Mouse (Mus musculus): ENCODE results near the gene Olfr1367. TPM values are rescaled to one million over a fixed set of nuclear protein-coding genes. Genes with fewer than 3 reads are reported as not detected.
"Not testable (repeated sequence)": the region's sequence is repeated elsewhere in the genome, so short reads cannot be mapped to it uniquely, and the experiment has no call there.

Gene Olfr1367
- total RNA-seq, 2 experiments from 2014 or later: not detected

DNA sequence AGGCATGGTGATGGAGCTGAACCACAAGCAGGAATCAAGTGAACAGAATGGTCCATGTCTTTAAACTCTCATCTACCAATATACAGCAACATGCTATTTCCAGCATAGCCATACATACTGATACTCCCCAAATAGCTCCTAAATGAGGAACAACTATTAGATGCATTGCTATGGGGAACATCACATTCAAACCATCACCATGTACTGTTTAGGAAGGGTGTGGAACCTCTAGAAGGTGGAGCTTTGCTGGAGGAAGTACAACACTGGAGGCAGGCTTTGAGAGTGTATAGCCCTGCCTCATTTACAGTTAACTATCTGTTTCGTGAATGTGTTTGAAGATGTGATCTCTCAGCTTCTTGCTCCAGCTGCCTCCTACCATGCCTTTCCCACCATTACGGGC, 31.1 kb downstream of the Olfr1367 start:
- no peak for DNase-seq (ENCODE audit: low spot score)
- intact Hi-C loops (cut with DNase I): no loop called here

DNA sequence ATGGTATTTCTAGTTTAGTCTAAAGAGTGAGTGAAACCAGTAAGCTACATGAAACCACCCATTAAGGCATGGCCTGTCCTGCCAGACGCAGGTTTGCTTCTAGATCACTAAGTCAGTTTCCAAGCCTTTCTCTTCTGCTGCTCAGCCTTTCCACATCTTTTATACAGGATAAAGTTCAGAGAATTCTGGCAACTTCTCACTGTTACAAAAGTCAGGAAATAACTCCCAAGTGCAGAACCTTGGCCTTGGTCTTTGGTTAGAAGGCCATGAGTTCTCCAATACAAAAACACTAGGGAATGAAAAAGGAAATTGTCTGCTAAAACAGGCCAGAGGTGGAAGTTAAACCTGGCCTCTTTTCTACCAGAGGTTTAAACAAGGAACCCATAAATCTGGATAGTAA, 48.5 kb downstream of the Olfr1367 start:
- no peak for DNase-seq (ENCODE audit: low spot score)
- intact Hi-C loops (cut with DNase I): no loop called here

DNA sequence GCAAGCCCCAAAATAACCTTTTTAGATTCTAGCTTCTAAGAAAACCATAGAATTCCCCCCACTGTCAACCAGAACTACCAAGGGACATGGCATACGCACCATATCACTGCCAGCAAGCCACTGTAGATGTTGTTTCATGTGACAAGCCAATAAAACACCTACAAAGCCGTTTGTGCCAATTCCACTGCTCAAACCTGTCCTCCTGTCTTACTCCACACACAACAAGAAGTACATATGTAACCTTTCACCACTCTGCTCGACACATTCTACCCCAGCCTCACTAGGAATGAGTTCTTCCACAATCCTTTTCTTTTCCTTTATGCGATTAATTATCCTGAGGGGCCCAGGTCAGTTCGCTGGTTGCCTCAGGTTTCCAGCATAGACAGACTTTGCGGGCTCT, 48.9 kb downstream of the Olfr1367 start:
- no peak for DNase-seq (ENCODE audit: low spot score)
- intact Hi-C loops (cut with DNase I): no loop called here

DNA sequence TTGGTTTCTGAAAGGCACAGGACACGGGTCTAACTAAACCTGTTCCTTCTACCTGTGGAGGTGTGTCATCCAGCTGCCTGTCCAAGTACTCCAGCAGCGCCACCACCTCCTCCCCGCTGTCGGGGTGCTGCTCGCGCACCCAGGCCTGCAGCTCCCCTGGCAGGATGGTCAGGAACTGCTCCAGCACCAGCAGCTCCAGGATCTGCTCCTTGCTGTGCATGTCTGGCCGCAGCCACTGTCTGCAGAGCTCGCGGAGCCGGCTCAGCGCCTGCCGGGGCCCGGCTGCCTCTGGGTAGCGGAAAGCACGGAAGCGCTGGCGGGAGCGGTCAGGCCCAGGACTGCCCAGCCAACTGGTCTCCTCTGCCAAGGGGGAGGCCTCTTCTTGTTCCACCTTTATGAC, 49.3 kb downstream of the Olfr1367 start:
- intact Hi-C loops (cut with DNase I); DNase-seq (ENCODE audit: low spot score): not testable (repeated sequence)

DNA sequence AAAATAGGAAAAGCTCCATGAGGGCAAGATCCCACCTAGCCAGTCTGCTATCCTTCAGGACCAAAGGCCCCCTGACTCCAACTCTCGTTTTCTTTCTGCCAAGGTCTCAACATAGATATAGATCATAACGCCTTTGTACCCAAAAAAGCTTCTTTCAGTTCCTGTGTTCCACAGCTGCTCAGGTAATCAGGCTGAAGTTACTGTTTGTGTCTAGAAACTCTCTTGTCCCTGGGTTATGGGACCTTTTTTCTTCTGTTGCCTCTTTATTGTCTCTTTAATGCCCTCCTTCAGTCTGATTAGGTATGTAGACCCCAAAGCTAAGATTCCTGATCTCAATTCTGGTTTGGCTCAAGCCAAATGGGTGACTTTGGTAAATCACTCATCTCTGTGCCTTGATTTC, 50.8 kb downstream of the Olfr1367 start:
- intact Hi-C loops (cut with DNase I): no loop called here
- DNase-seq (ENCODE audit: low spot score): no peak

Small RNA genes within 50 kb of the gene (microRNA-seq; reads per million reads assigned to microRNA genes)
- gene Mir6942: 0.83 reads per million

Other genes starting within 250 kb of the Olfr1367 start
- not detected for gene Olfr1369-ps1, start 235.4 kb upstream of the Olfr1367 start, total RNA-seq (2021)
- not detected for gene Olfr263, start 217.3 kb upstream of the Olfr1367 start, total RNA-seq (2021)
- gene Olfr1368, start 201.0 kb upstream of the Olfr1367 start, total RNA-seq (2021): not detected
- gene Trim27, start 167.5 kb upstream of the Olfr1367 start, total RNA-seq (2021): 10 to 100 TPM; 18.8 to 19.0 TPM
- gene Gpx5, start 54.2 kb upstream of the Olfr1367 start, total RNA-seq (2021): not detected
- gene Gpx6, start 34.8 kb upstream of the Olfr1367 start, total RNA-seq (2021): not detected
- 1 to 10 TPM; 5.0 to 5.4 TPM for gene Zscan12, start 15.9 kb downstream of the Olfr1367 start, total RNA-seq (2021)
- gene Zkscan3, start 55.8 kb downstream of the Olfr1367 start, total RNA-seq (2021): 10 to 100 TPM; 28.3 to 30.6 TPM
- under 1 TPM; 0.39 to 0.44 TPM for gene Pgbd1, start 94.1 kb downstream of the Olfr1367 start, total RNA-seq (2021)
- gene Zscan26, start 106.8 kb downstream of the Olfr1367 start, total RNA-seq (2021): 10 to 100 TPM; 20.2 to 21.8 TPM
- under 1 TPM; 0.39 to 0.75 TPM for gene Nkapl, start 121.6 kb downstream of the Olfr1367 start, total RNA-seq (2021)
- 1 to 10 TPM; 1.3 to 1.6 TPM for gene Zkscan4, start 132.0 kb downstream of the Olfr1367 start, total RNA-seq (2021)
- gene Gm10065, start 132.5 kb downstream of the Olfr1367 start, total RNA-seq (2021): not detected
- 10 to 100 TPM; 26.8 TPM for gene AK157302, start 148.3 kb downstream of the Olfr1367 start, total RNA-seq (2021)
- gene Gm11273, start 154.5 kb downstream of the Olfr1367 start, total RNA-seq (2021): 100 to 1,000 TPM; 251 to 252 TPM
- gene Zkscan8, start 184.2 kb downstream of the Olfr1367 start, total RNA-seq (2021): 10 to 100 TPM; 10.5 to 11.1 TPM
- gene Olfr1366, start 195.9 kb downstream of the Olfr1367 start, total RNA-seq (2021): not detected
- not detected for gene Olfr1535, start 213.0 kb downstream of the Olfr1367 start, total RNA-seq (2021)
- not detected for gene Olfr1364, start 234.8 kb downstream of the Olfr1367 start, total RNA-seq (2021)